Mouse (Mus musculus): ENCODE results near the gene N4bp2.

DNA sequence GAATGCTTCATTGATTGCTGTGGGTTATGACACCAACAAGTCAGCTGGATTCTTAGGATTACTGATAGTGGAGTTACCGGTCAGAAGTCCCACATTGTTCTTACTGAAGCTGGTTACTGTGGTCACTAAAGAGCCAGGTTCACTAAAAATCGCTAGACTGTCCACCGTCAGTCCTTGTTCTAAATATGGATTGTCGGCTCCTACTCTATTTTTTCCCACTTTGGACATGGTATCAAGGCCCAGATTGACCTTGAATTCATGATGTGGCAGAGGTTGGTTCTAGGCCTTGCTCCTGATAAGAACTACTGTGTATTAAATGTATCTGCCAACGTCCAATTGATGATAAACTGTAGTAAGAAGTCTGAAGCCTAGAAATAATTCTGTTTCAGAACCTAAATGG is 4.7 kb downstream of the N4bp2 start:
- TF ChIP-seq GATA1 (IDR thresholded peaks at IDR 0.05; ENCODE audit: low read depth, low read length) (no peak), POLR2A (IDR thresholded peaks at IDR 0.05; ENCODE audit: control insufficient read depth in 1 of 2, insufficient read depth in 1 of 2, low read depth in 1 of 2, low read length in 2 of 2, poor library complexity in 1 of 2) (no peak), ZNF384 (IDR thresholded peaks at IDR 0.05; ENCODE audit: low read depth, low read length) (no peak), CHD2 (IDR thresholded peaks at IDR 0.05; ENCODE audit: low read length) (no peak), TBP (IDR thresholded peaks at IDR 0.05; ENCODE audit: low read depth, low read length) (no peak), TAL1 (IDR thresholded peaks at IDR 0.05; ENCODE audit: low read length) (no peak), RAD21 (IDR thresholded peaks at IDR 0.05; ENCODE audit: low read depth, low read length) (no peak), UBTF (IDR thresholded peaks at IDR 0.05; ENCODE audit: borderline replicate concordance, insufficient read depth, low read depth, low read length) (no peak)

Measured in MEL (cell line).